Mouse (Mus musculus) thymus, postnatal 0 days (tissue): ENCODE results near the gene Cd3e. TPM values are rescaled to one million over a fixed set of nuclear protein-coding genes. Genes with fewer than 3 reads are reported as not detected.
"Not testable (repeated sequence)": the region's sequence is repeated elsewhere in the genome, so short reads cannot be mapped to it uniquely, and the experiment has no call there.

ENCODE experiments used
- DNase-seq: peaks from one replicate; pipeline ENCODE4 v3.0.0-alpha.2; 2015; ENCODE audit warnings: low spot score
- polyA plus RNA-seq: library from polyadenylated mRNA; unstranded; fragments of >200 nt; fragmentation: Nextera tagmentation; extraction: Ambion mirVana; gene quantifications from 2 replicates; pipeline ENCODE4 v1.2.1, GENCODE M21; 2015

The Cd3e gene
- polyA plus RNA-seq, 1 experiment from 2014 or later, result 511 TPM

DNA sequence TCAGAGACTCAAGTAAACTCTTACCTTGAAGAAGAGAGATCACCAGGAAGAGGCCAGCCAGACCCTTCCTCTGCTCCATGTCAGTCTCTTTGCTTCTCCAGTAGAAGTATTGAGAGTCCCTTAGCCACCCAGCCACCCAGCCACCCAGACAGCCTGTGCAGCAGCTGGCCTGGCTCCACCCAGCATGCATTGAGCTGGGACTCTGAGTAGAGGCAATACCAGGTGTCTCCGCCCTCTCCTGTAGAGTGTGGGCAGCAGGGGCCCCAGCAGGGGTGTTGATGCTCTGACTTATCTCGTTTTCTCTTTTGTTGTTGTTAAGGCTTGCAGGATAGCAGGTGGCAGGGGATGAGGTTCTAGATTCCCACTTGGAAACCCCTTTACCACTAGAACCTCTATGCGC, 29.2 kb downstream of the Cd3e start, which contains the start of gene Cd3g:
Gene Cd3g, minus strand, starts transcription at position 190 of the 400 bp plus-strand sequence.
- peak; percentile 95 for DNase-seq

DNA sequence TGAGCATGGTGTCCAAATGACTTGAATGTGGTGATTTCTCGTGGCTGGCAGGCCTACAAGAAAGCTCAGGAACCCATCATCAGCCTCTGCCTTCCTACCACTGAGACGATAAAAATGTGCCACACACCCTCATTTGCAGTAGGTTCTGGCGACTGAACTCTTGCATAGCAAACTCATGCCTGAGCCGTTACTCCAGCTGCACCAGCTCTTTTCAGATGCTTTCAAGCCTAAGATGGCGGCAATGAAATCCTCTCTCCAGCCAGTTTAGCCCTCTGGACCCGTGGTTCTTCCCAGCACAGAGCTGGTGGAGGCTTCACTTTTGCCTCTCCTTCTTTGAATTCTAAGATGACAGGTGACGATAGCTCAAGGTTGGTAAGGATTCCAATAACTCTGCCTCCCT, 29.6 kb downstream of the Cd3e start:
- DNase-seq, result peak; percentile 67

- DNase-seq, result peak; percentile 1
Observed at GRCm38 (mm10) chr9:44977813-44978212, 31.6 kb downstream of the Cd3e start.

- DNase-seq, result peak; percentile 49
Observed at GRCm38 (mm10) chr9:44969450-44969849, 40.0 kb downstream of the Cd3e start.

- DNase-seq, result not testable (repeated sequence)
Observed at GRCm38 (mm10) chr9:44967763-44968162, 41.7 kb downstream of the Cd3e start.

DNA sequence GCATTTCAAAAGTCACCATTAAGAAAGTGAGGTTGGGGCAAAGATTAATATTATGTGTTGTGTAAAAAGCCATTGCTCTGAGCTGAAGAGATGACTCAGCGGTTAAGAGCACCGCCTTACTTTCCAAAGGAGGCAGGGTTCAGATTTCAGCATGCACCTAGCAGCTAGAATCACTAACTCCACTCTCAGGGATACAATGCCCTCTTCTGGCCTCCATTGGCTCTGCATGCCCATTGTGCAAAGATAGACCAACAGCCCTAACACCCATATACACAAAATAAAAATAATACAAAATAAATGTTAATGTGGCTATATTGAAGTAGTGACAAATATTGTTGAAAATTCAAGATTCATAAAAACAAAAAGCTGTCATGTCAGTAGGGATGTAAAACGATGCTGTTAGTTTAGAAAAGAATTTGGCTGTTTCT, 42.6 kb downstream of the Cd3e start:
- peak; percentile 83 for DNase-seq

GRCm38 (mm10) chr9:44965833-44966466, 43.5 kb downstream of the Cd3e start:
- DNase-seq, result no peak

DNA sequence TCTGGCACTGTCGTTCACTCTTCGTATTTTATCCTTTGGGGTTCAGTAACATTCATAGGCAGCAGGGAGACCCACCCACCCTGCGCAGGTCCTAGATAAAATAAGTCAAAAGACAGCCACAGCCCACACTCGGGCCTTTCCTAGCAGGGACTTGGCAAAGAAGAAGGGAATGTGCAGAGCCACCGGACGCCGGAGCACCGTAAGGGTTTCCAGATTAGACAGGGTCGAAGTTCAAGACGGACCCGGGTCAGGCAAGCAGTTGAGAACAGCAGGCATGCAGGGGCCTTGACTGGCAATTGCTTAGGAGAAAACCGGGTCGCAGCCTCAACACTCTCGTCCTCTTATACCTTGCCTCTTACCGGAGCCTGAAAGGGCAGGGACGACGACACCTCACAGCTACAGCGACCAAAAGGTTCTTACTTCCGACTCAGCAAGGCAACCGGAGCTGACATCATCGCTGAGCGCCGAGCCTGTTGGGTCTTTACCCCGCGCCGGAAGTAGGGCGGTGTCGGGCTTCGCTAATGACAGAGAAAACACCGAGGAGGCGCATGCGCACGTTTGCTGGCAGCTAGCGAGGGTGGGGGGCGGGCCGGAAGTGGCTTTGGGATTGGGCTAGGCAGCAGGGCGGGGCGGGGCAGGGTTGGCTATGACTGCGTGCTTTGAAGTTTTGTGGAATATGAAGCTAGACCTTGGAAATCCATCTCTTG, 44.1 kb downstream of the Cd3e start, which contains the start of gene Ube4a:
Gene Ube4a, minus strand, starts transcription at position 475 of the 707 bp plus-strand sequence.
- peak; percentile 100 for DNase-seq

DNA sequence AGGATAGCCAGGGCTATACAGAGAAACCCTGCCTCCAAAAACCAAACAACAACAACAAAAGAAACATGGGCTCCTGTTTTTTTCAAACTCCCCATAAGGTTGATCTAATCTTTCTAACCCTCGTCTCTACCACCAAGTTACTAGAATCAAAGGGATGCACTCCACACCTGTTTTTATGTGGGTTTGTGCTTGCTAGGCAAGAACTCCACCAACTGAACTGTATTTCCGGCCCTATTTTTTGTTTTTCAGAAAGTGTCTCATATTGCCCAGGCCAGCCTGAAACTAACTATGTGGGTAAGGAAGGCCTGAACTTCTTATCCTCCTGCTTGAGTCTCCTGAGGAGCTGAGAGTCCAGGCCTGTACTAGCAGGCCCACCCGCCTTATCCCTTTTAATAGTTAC, 55.0 kb downstream of the Cd3e start:
- peak; percentile 87 for DNase-seq

Other genes starting within 250 kb of the Cd3e start
- gene Arcn1, start 241.8 kb downstream of the Cd3e start, polyA plus RNA-seq, result 111 and 116 TPM in 2 replicates
- gene Ift46, start 241.7 kb downstream of the Cd3e start, polyA plus RNA-seq, result 68.0 and 74.0 TPM in 2 replicates
- gene Tmem25, start 210.3 kb downstream of the Cd3e start, polyA plus RNA-seq, result 0.72 and 0.82 TPM in 2 replicates
- gene Ttc36, start 206.6 kb downstream of the Cd3e start, polyA plus RNA-seq, result 1.5 and 3.0 TPM in 2 replicates
- 13.1 and 20.1 TPM in 2 replicates for gene Kmt2a, start 128.3 kb downstream of the Cd3e start, polyA plus RNA-seq
- 971 and 1,014 TPM in 2 replicates for gene Atp5l, start 88.9 kb downstream of the Cd3e start, polyA plus RNA-seq
- 18.6 and 19.5 TPM in 2 replicates for gene Ube4a, start 44.0 kb downstream of the Cd3e start, polyA plus RNA-seq
- 973 and 1,015 TPM in 2 replicates for gene Cd3g, start 29.2 kb downstream of the Cd3e start, polyA plus RNA-seq
- gene Cd3d, start 27.8 kb downstream of the Cd3e start, polyA plus RNA-seq, result 485 and 511 TPM in 2 replicates
- 5.9 and 7.4 TPM in 2 replicates for gene Mpzl2, start 30.2 kb upstream of the Cd3e start, polyA plus RNA-seq
- gene Mpzl3, start 45.6 kb upstream of the Cd3e start, polyA plus RNA-seq, result 7.7 and 8.9 TPM in 2 replicates
- 7.2 and 8.1 TPM in 2 replicates for gene Jaml, start 69.6 kb upstream of the Cd3e start, polyA plus RNA-seq
- gene Scn2b, start 108.2 kb upstream of the Cd3e start, polyA plus RNA-seq, result 5.4 and 6.6 TPM in 2 replicates
- 8.0 and 9.1 TPM in 2 replicates for gene Scn4b, start 128.8 kb upstream of the Cd3e start, polyA plus RNA-seq
- gene BC049352, start 172.4 kb upstream of the Cd3e start, polyA plus RNA-seq, result 0.57 and 0.82 TPM in 2 replicates
- 3.6 and 4.9 TPM in 2 replicates for gene Tmprss4, start 194.5 kb upstream of the Cd3e start, polyA plus RNA-seq